Mouse (Mus musculus) E14TG2a.4 (cell line): ENCODE measurements around the gene Aptx.
A peak's percentile ranks its signal among the peaks of the same experiment; 100 is the strongest.

Source experiments
- H3K27me3 ChIP-seq: 2 replicates; pipeline ENCODE4 v1.6.1; 2014; ENCODE audit warnings: low read length, control low read depth; ENCODE audit not compliant: insufficient read depth
- H3K36me3 ChIP-seq: 2 replicates; pipeline ENCODE4 v1.6.1; 2014; ENCODE audit warnings: low read length, control low read depth; ENCODE audit not compliant: insufficient read depth
- H3K4me1 ChIP-seq: replicated peaks from 2 replicates; pipeline ENCODE4 v1.6.1; 2014; ENCODE audit warnings: low read depth, low read length, control low read depth
- H3K4me3 ChIP-seq: replicated peaks from 2 replicates; pipeline ENCODE4 v1.5.1; 2014; ENCODE audit warnings: mild to moderate bottlenecking, low read length
- H3K9me3 ChIP-seq: 2 replicates; pipeline ENCODE4 v1.6.1; 2014; ENCODE audit warnings: low read length, control low read depth
- CTCF ChIP-seq: conservative IDR thresholded peaks from 2 replicates; pipeline ENCODE4 v1.5.1; 2014; ENCODE audit warnings: low read length
- NANOG ChIP-seq: IDR thresholded peaks from 2 replicates; pipeline ENCODE4 v1.6.1; 2014; ENCODE audit warnings: borderline replicate concordance, low read length, mixed read lengths
- POU5F1 ChIP-seq: IDR thresholded peaks from 2 replicates; pipeline ENCODE4 v1.6.1; 2014; ENCODE audit warnings: low read length, borderline replicate concordance

The Aptx gene

DNA sequence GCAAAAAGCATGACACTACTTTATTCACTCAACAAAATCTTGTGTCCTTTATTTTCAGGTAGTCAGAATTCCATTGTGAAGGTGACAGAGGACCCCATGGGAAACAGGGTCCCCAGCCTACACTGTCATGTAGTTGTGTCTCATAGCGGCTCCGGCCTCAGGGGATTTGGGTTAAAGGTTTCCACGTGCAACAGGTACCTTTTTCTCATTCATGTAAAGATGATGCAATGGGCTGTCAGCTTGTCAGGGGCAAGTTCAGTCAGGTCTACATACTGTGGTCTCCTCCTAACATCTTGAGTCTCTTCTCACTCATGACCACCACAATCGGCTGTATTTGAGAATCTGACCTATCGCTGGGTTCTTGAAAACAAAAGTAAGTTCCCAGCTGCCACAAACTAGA is 20.6 kb downstream of the Aptx start:
- 0 out of 2 replicates have a peak, but pooled peaks cover 4% of the 10 kb centered on the region for H3K4me1 ChIP-seq
- 0 out of 2 replicates have a peak, but pooled peaks cover 5% of the 10 kb centered on the region for H3K9me3 ChIP-seq
- TF ChIP-seq CTCF (no peak), NANOG (no peak), POU5F1 (no peak)
- no peak overlapping the region for H3K4me3 ChIP-seq
- H3K36me3 ChIP-seq, result peaks cover 15% of the 10 kb centered on the region
- 0 out of 2 replicates have a peak, but pooled peaks cover 2% of the 10 kb centered on the region for H3K27me3 ChIP-seq

- H3K4me3 ChIP-seq, result no peak overlapping the region
- H3K27me3 ChIP-seq, result 0 out of 2 replicates have a peak, but pooled peaks cover 2% of the 10 kb centered on the region
- no peak for TF ChIP-seq POU5F1
- peak; percentile 74 for TF ChIP-seq CTCF
- no peak for TF ChIP-seq NANOG
- 0 out of 2 replicates have a peak, but pooled peaks cover 4% of the 10 kb centered on the region for H3K4me1 ChIP-seq
- H3K9me3 ChIP-seq, result peaks cover 8% of the 10 kb centered on the region; the same call in 1 of the 2 replicates
- H3K36me3 ChIP-seq, result peaks cover 12% of the 10 kb centered on the region
Measured at GRCm38 (mm10) chr4:40681908-40682307, 21.1 kb downstream of the Aptx start.

DNA sequence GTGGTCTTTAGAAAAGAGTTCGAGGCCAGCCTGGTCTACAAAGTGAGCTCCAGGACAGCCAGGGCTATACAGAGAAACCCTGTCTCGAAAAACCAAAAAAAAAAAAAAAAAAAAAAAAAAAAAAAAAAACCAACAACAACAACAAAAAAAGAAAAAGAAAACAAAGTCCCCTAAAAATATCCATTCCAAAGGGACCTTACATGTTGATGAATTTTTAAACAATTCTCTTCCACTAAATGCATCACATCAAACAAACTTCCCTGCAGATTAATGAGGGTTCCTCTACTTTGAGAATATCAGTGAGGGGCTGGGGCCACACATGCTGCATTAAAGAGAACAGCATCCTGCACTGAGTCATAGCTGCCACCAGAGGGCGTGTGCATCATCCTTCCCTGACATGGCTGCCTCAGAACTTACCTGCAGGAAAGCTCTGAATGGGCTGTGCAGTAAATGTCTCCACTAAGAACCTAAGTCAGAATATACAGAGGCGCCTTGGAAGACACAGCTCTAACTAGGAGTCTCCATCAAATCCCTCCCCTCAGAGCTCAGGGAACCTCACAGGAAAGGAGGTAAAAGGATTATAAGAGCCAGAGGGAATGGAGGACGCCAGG is 22.6 kb downstream of the Aptx start:
- Histone ChIP-seq H3K27me3 (0 out of 2 replicates have a peak, but pooled peaks cover 2% of the 10 kb centered on the region), H3K4me3 (no peak overlapping the region), H3K4me1 (peaks cover 10% of the 10 kb centered on the region), H3K36me3 (no peaks in the 10 kb centered on the region), H3K9me3 (peaks cover 4% of the 10 kb centered on the region; the same call in 1 of the 2 replicates)
- TF ChIP-seq CTCF, result peak; percentile 97
- no peak for TF ChIP-seq NANOG

GRCm38 (mm10) chr4:40677132-40677531 is 25.9 kb downstream of the Aptx start:
- Histone ChIP-seq H3K4me3 (no peak overlapping the region), H3K9me3 (peaks cover 9% of the 10 kb centered on the region; the same call in 1 of the 2 replicates), H3K36me3 (no peaks in the 10 kb centered on the region), H3K4me1 (peaks cover 10% of the 10 kb centered on the region), H3K27me3 (0 out of 2 replicates have a peak, but pooled peaks cover 2% of the 10 kb centered on the region)
- TF ChIP-seq CTCF (no peak), POU5F1 (no peak), NANOG (no peak)

DNA sequence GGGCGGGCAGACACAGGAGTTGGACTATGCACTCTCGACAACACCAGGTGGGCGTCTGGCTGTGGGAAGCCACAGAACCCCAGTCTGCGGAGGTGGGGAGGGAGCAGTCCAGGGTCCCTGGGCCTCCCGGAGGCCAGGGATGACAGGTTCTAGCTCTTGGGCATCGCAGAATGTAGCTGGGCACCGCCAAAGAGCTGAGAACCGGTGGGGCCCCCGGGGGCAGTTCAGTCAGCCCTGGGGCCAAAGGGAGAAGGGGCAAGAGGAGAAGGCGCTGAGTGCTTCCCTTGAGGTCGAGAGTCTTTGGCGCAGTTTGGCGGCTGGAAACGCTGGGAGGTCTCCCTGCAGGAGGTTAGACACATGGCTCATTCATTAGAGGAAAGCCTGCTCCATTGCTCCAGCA is 26.7 kb downstream of the Aptx start:
- Histone ChIP-seq H3K27me3 (0 out of 2 replicates have a peak, but pooled peaks cover 2% of the 10 kb centered on the region), H3K4me1 (peaks cover 10% of the 10 kb centered on the region), H3K4me3 (peak overlapping the region; percentile 76), H3K9me3 (peaks cover 9% of the 10 kb centered on the region; the same call in 1 of the 2 replicates), H3K36me3 (no peaks in the 10 kb centered on the region)
- TF ChIP-seq NANOG, result no peak
- TF ChIP-seq POU5F1, result no peak
- TF ChIP-seq CTCF, result no peak

- TF ChIP-seq NANOG (no peak), CTCF (no peak), POU5F1 (no peak)
- H3K4me3 ChIP-seq, result no peak overlapping the region
- no peaks in the 10 kb centered on the region for H3K36me3 ChIP-seq
- H3K9me3 ChIP-seq, result peaks cover 9% of the 10 kb centered on the region; the same call in 1 of the 2 replicates
- peaks cover 8% of the 10 kb centered on the region for H3K4me1 ChIP-seq
- H3K27me3 ChIP-seq, result no peaks in the 10 kb centered on the region
Measured at GRCm38 (mm10) chr4:40673526-40673925, 29.5 kb downstream of the Aptx start.

- Histone ChIP-seq H3K9me3 (peaks cover 8% of the 10 kb centered on the region), H3K4me3 (no peak overlapping the region), H3K27me3 (no peaks in the 10 kb centered on the region), H3K4me1 (no peaks in the 10 kb centered on the region), H3K36me3 (no peaks in the 10 kb centered on the region)
- no peak for TF ChIP-seq POU5F1
- TF ChIP-seq NANOG, result no peak
- TF ChIP-seq CTCF, result no peak
Measured at GRCm38 (mm10) chr4:40666237-40667012, 36.6 kb downstream of the Aptx start.

- Histone ChIP-seq H3K27me3 (no peaks in the 10 kb centered on the region), H3K9me3 (no peaks in the 10 kb centered on the region), H3K4me3 (no peak overlapping the region), H3K36me3 (no peaks in the 10 kb centered on the region), H3K4me1 (peaks cover 10% of the 10 kb centered on the region)
- no peak for TF ChIP-seq POU5F1
- no peak for TF ChIP-seq NANOG
- no peak for TF ChIP-seq CTCF
Measured at GRCm38 (mm10) chr4:40651055-40651454, 51.9 kb downstream of the Aptx start.
